Mouse (Mus musculus): Measurements from ENCODE around the gene Smarcb1. TPM values are rescaled to one million over a fixed set of nuclear protein-coding genes. Genes with fewer than 3 reads are reported as not detected.

The Smarcb1 gene
- polyA plus RNA-seq, 1 experiment from 2014 or later, result 310 TPM

DNA sequence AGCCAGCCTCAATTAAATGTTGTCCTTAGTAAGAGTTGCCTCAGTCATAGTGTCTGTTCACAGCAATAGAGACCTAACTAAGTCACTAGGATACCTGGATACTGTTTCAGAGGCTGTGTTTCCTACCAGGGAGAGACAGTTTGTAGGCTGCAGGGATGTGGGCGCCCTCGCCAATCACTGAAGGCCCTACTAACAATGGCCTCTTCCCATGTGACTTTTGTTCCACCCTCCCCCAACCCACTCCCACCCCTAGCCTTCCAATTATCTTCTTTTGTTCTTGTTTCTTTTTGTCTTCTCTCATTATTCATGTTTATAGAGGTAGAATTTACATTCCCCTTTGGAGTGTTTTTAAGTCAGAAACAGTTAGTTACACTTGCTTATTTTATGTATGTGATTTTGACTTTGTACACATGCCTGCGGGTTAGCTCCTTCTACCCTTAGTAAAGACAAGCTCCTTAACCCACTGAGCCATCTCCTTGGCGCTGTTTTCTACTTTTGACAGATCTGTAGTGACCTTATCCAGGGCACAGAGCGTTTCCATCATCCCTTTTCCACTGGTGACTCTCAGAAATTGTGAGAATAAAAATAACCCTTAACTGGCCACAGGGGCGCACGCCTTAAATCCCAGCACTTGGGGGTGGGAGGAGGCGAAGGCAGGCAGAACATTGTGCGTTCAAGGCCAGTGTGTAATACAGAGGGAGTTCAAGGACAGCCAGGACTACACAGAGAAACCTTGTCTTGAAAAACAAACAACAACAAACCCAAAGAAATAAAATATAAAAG lies 19.8 kb upstream of the Smarcb1 start:
- ATAC-seq (ENCODE audit: low FRiP score), result no peak
- Histone ChIP-seq H3K4me1 (peaks cover 17% of the 10 kb centered on the region), H3K4me2 (no peak overlapping the region), H3K9ac (no peak overlapping the region), H3K27ac (no peak overlapping the region), H3K9me3 (no peaks in the 10 kb centered on the region), H3K4me3 (replicated peaks) (no peak overlapping the region), H3K27me3 (peaks cover 38% of the 10 kb centered on the region), H3K36me3 (replicated peaks) (no peaks in the 10 kb centered on the region)
- WGBS, result 60% methylated on average over 9 of the region's 9 CpGs

DNA sequence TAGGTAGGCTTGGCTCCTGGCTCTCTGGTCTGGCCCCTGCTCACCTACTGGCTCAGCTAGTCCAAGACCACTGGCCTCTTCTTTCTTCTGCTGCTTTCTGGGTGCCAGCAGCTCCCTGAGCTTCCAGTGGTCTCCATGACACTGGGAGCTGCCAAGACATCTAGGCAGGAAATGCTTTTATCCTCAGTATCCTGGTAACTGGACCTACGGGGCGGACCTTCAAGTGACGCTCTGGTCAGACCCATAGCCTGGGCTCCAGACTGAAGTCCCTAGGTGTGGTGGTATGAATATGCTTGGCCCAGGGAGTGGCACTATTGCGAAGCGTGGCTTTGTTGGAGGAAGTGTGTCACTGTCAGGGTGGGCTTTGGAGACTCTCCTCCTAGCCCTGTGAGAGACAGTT lies 19.1 kb upstream of the Smarcb1 start, which contains the start of gene Gm867:
TSS of gene Gm867 (minus strand) at position 153 of the 400 bp plus-strand sequence.
- peaks cover 25% of the 10 kb centered on the region for H3K4me1 ChIP-seq
- no peak for ATAC-seq (ENCODE audit: low FRiP score)
- no peaks in the 10 kb centered on the region for H3K9me3 ChIP-seq
- peaks cover 45% of the 10 kb centered on the region for H3K27me3 ChIP-seq
- H3K36me3 ChIP-seq (replicated peaks), result no peaks in the 10 kb centered on the region
- no peak within 1 kb of the TSS for H3K4me3 ChIP-seq (replicated peaks)
- no peak within 1 kb of the TSS for H3K9ac ChIP-seq
- H3K4me2 ChIP-seq, result no peak within 1 kb of the TSS
- H3K27ac ChIP-seq, result no peak within 1 kb of the TSS
- 83% methylated on average over 5 of the region's 5 CpGs for WGBS

GRCm38 (mm10) chr10:75939481-75940234 lies 18.2 kb upstream of the Smarcb1 start:
- no peak for ATAC-seq (ENCODE audit: low FRiP score)
- no peak overlapping the region for H3K27ac ChIP-seq
- no peak overlapping the region for H3K4me3 ChIP-seq (replicated peaks)
- WGBS, result 46% methylated on average over 9 of the region's 9 CpGs
- H3K36me3 ChIP-seq (replicated peaks), result no peaks in the 10 kb centered on the region
- peaks cover 30% of the 10 kb centered on the region for H3K4me1 ChIP-seq
- no peak overlapping the region for H3K9ac ChIP-seq
- no peaks in the 10 kb centered on the region for H3K9me3 ChIP-seq
- H3K4me2 ChIP-seq, result no peak overlapping the region
- peaks cover 54% of the 10 kb centered on the region for H3K27me3 ChIP-seq

DNA sequence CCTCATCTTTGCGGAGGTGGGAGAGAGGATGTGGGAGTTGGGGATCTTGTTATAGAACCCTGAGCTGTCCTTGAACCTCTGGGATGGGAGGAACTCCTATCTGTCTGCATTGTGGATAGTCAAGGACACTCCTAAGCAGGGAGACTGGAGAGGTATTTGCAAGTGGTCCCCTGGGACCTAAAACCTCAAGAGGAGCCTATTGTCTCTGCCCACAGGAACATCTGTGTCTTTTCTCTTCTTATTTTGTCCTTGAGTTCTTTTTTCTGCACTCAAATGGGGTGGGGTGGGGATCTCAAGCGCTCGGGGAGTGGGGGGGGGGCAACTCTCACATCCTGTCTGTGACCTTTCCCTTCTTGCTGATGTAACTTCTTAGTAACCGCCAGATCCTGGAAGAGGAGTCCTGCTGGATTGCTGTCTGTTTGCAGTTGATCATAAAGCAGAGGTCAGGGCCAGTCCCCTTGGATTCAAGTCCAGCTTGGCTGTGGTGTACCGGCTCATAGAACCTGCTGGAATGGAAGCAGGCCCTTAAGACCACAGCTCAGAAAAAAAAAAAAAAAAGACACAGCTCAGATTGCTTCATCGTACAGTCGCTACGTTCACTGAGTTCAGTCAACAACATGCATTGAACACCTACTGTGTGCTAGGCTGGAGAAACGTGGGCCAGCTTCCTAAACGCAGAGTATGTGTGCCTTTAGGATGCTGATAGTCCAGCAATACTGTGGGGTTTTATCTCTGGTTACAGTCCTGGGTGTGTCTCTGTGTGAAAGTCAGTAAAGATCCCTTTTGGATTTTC lies 16.6 kb upstream of the Smarcb1 start:
- no peak overlapping the region for H3K9ac ChIP-seq
- no peaks in the 10 kb centered on the region for H3K9me3 ChIP-seq
- H3K36me3 ChIP-seq (replicated peaks), result no peaks in the 10 kb centered on the region
- no peak for ATAC-seq (ENCODE audit: low FRiP score)
- H3K4me2 ChIP-seq, result no peak overlapping the region
- WGBS, result 58% methylated on average over 10 of the region's 10 CpGs
- no peak overlapping the region for H3K27ac ChIP-seq
- peaks cover 65% of the 10 kb centered on the region for H3K27me3 ChIP-seq
- no peak overlapping the region for H3K4me3 ChIP-seq (replicated peaks)
- H3K4me1 ChIP-seq, result peaks cover 21% of the 10 kb centered on the region

- H3K27ac ChIP-seq, result no peak overlapping the region
- peaks cover 31% of the 10 kb centered on the region for H3K4me1 ChIP-seq
- H3K4me2 ChIP-seq, result no peak overlapping the region
- H3K27me3 ChIP-seq, result peaks cover 71% of the 10 kb centered on the region
- WGBS, result 34% methylated on average over 18 of the region's 18 CpGs
- no peak overlapping the region for H3K4me3 ChIP-seq (replicated peaks)
- H3K36me3 ChIP-seq (replicated peaks), result no peaks in the 10 kb centered on the region
- no peak for ATAC-seq (ENCODE audit: low FRiP score)
- no peak overlapping the region for H3K9ac ChIP-seq
- no peaks in the 10 kb centered on the region for H3K9me3 ChIP-seq
Measured at GRCm38 (mm10) chr10:75936909-75937667, 15.7 kb upstream of the Smarcb1 start.

DNA sequence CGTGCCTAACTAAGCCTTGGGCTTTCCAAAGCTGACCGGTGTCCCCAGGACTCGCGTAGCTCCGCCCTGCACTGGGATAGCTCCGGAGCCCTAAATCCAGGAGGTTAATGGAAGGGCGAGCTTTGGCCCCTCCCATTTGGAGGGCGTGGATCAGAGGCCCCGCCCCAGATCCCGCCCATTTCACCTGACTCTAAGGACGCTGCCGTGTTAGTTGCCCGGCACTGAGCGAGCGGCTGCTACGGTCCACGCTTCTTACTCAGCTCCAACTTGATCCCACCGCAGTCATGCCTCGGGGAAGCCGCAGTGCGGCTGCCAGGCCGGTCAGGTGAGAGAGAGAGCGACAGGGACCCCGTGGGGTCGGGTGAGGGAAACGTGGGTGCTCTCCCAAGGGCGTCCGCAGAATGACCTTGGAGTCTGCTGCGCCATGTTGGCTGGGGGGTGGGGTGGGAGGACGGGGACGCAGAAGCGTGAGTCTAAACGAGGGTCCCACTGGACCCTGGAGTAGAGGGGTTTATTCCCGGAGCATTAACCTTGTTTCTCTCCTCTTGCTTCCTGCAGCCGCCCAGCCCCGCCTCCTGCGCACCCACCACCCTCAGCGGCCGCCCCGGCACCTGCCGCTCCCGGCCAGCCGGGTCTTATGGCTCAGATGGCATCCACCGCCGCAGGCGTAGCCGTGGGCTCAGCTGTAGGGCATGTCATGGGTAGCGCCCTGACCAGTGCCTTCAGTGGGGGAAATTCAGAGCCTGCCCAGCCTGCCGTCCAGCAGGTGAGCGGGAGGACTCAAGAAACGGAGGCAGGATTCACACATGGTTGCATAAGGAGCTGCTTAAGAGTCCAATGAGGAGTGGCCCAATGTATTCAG lies 14.5 kb upstream of the Smarcb1 start, which contains the start of gene Mmp11:
TSS of gene Mmp11 (minus strand) at position 817 of the 862 bp plus-strand sequence.
- Histone ChIP-seq H3K9ac (peak within 1 kb of the TSS; percentile 56), H3K4me3 (replicated peaks) (peak within 1 kb of the TSS; percentile 53), H3K4me2 (peak within 1 kb of the TSS; percentile 91), H3K27ac (no peak within 1 kb of the TSS), H3K36me3 (replicated peaks) (no peaks in the 10 kb centered on the region), H3K4me1 (peaks cover 41% of the 10 kb centered on the region), H3K27me3 (peaks cover 76% of the 10 kb centered on the region), H3K9me3 (no peaks in the 10 kb centered on the region)
- 1% methylated on average over 51 of the region's 51 CpGs for WGBS
- ATAC-seq (ENCODE audit: low FRiP score), result peak; percentile 64

GRCm38 (mm10) chr10:75934991-75935390 lies 13.6 kb upstream of the Smarcb1 start:
- H3K4me2 ChIP-seq, result peak overlapping the region; percentile 91
- H3K36me3 ChIP-seq (replicated peaks), result no peaks in the 10 kb centered on the region
- peaks cover 46% of the 10 kb centered on the region for H3K4me1 ChIP-seq
- no peak for ATAC-seq (ENCODE audit: low FRiP score)
- H3K27ac ChIP-seq, result no peak overlapping the region
- H3K27me3 ChIP-seq, result peaks cover 83% of the 10 kb centered on the region
- H3K9me3 ChIP-seq, result no peaks in the 10 kb centered on the region
- peak overlapping the region; percentile 53; the same call in 1 of the 2 replicates for H3K4me3 ChIP-seq (replicated peaks)
- 81% methylated on average over 1 of the region's 1 CpGs for WGBS
- H3K9ac ChIP-seq, result no peak overlapping the region

DNA sequence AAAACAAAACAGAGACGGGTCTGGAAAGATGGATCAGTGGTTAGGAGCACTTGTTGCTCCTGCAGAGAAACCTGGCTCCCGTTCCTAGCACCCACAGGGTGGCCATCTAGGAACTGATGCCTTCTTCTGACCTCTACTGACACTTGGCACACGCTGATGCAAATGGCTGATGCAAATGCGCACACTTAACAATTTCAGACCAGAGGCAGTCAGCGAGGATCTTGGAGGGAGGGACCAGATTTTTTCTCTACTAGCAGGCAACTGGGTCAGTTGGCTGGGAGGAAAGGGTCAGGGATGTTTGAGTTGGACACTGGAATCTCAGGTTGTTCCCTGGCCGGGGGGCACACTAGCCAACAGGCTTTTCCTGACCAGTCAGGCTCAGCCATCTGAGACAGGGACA lies 11.5 kb upstream of the Smarcb1 start, which contains the start of gene Chchd10:
TSS of gene Chchd10 (plus strand) at position 240 of the 400 bp plus-strand sequence.
- peaks cover 83% of the 10 kb centered on the region for H3K27me3 ChIP-seq
- H3K4me1 ChIP-seq, result peaks cover 48% of the 10 kb centered on the region
- H3K9ac ChIP-seq, result peak within 1 kb of the TSS; percentile 86
- peak within 1 kb of the TSS; percentile 57 for H3K4me3 ChIP-seq (replicated peaks)
- 21% methylated on average over 6 of the region's 6 CpGs for WGBS
- no peaks in the 10 kb centered on the region for H3K9me3 ChIP-seq
- H3K4me2 ChIP-seq, result peak within 1 kb of the TSS; percentile 92
- ATAC-seq (ENCODE audit: low FRiP score), result no peak
- peak within 1 kb of the TSS; percentile 14 for H3K27ac ChIP-seq
- H3K36me3 ChIP-seq (replicated peaks), result peaks cover 3% of the 10 kb centered on the region

GRCm38 (mm10) chr10:75932081-75932678 lies 10.8 kb upstream of the Smarcb1 start:
- peaks cover 10% of the 10 kb centered on the region for H3K36me3 ChIP-seq (replicated peaks)
- peaks cover 76% of the 10 kb centered on the region for H3K27me3 ChIP-seq
- peak overlapping the region; percentile 92 for H3K4me2 ChIP-seq
- peak overlapping the region; percentile 86 for H3K9ac ChIP-seq
- H3K9me3 ChIP-seq, result no peaks in the 10 kb centered on the region
- under 1% methylated on average over 35 of the region's 44 CpGs for WGBS
- H3K4me1 ChIP-seq, result peaks cover 48% of the 10 kb centered on the region
- peak overlapping the region; percentile 14 for H3K27ac ChIP-seq
- peak; percentile 74 for ATAC-seq (ENCODE audit: low FRiP score)
- H3K4me3 ChIP-seq (replicated peaks), result peak overlapping the region; percentile 57

DNA sequence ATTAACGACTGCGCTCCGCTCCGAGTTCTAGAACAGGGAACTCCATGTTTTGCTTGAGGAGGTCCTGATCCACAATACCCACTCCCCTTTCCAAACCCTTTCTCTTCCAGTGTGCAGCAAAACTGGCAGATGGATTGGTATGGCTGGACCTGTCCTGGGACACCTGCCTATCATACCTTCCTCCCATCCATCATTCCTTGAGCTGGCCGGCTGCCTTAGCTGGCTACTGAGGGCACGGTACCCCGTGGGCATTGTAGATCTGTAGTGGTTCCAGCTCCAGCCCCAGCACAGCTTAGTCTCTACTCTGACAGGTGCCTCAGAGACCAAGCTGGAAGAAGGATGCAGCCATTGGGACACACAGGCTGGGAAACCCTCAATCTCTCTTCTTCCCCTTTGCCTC lies 9.9 kb upstream of the Smarcb1 start:
- peak overlapping the region; percentile 92 for H3K4me2 ChIP-seq
- no peak for ATAC-seq (ENCODE audit: low FRiP score)
- peaks cover 14% of the 10 kb centered on the region for H3K36me3 ChIP-seq (replicated peaks)
- H3K27ac ChIP-seq, result no peak overlapping the region
- H3K27me3 ChIP-seq, result peaks cover 68% of the 10 kb centered on the region
- 23% methylated on average over 7 of the region's 7 CpGs for WGBS
- peaks cover 48% of the 10 kb centered on the region for H3K4me1 ChIP-seq
- peak overlapping the region; percentile 57 for H3K4me3 ChIP-seq (replicated peaks)
- no peaks in the 10 kb centered on the region for H3K9me3 ChIP-seq
- peak overlapping the region; percentile 86 for H3K9ac ChIP-seq

Measured in forebrain, embryonic 12.5 days (tissue).